Mouse (Mus musculus): ENCODE results near the gene Tsg101. TPM values are rescaled to one million over a fixed set of nuclear protein-coding genes. Genes with fewer than 3 reads are reported as not detected.

Tsg101 gene
- total RNA-seq, 4 experiments from 2014 or later = 60.2 to 74.6 (median 67.6) TPM

Other genes starting within 250 kb of the Tsg101 start
- 1 to 10 TPM in 1 of 4 experiments, under 1 TPM in 1, not detected in 2; 0.25 to 2.3 TPM for gene Tph1, start 247.4 kb downstream of the Tsg101 start, total RNA-seq (2022)
- gene Saal1, start 209.3 kb downstream of the Tsg101 start, total RNA-seq (2022) = 10 to 100 TPM; 10.8 to 12.7 (median 11.2) TPM
- gene Saa3, start 204.3 kb downstream of the Tsg101 start, total RNA-seq (2022) = not detected
- not detected for gene Saa4, start 187.4 kb downstream of the Tsg101 start, total RNA-seq (2022)
- not detected for gene Saa1, start 177.0 kb downstream of the Tsg101 start, total RNA-seq (2022)
- gene Saa2, start 168.2 kb downstream of the Tsg101 start, total RNA-seq (2022) = not detected
- gene Hps5, start 123.9 kb downstream of the Tsg101 start, total RNA-seq (2022) = 10 to 100 TPM; 15.9 to 22.1 (median 17.5) TPM
- 10 to 100 TPM; 34.4 to 40.6 (median 36.0) TPM for gene Gtf2h1, start 123.9 kb downstream of the Tsg101 start, total RNA-seq (2022)
- gene Ldha, start 78.5 kb downstream of the Tsg101 start, total RNA-seq (2022) = 100 to 1,000 TPM; 286 to 315 (median 301) TPM
- not detected for gene Ldhc, start 58.8 kb downstream of the Tsg101 start, total RNA-seq (2022)
- gene Uevld, start 38.6 kb upstream of the Tsg101 start, total RNA-seq (2022) = 10 to 100 TPM; 12.3 to 24.1 (median 17.4) TPM
- not detected for gene Gm9999, start 63.6 kb upstream of the Tsg101 start, total RNA-seq (2022)
- 10 to 100 TPM; 15.1 to 17.6 (median 16.2) TPM for gene Spty2d1, start 88.4 kb upstream of the Tsg101 start, total RNA-seq (2022)
- 10 to 100 TPM; 10.3 to 21.0 (median 15.3) TPM for gene Tmem86a, start 130.6 kb upstream of the Tsg101 start, total RNA-seq (2022)
- 100 to 1,000 TPM; 100 to 116 (median 108) TPM for gene Ptpn5, start 213.7 kb upstream of the Tsg101 start, total RNA-seq (2022)